Mouse (Mus musculus) forebrain, embryonic 10.5 days (tissue): ENCODE results near the gene Ppp1r13l. TPM values are rescaled to one million over a fixed set of nuclear protein-coding genes. Genes with fewer than 3 reads are reported as not detected.
A peak's percentile ranks its signal among the peaks of the same experiment; 100 is the strongest.

Experiments used
- microRNA counts: library from miRNA; unstranded; fragments of <30 nt; microRNA quantifications from one replicate; lab custom pipeline; 2017
- microRNA-seq: library from miRNA; unstranded; fragments of <30 nt; microRNA quantifications from one replicate; pipeline ENCODE4, GENCODE M21; 2017
- polyA plus RNA-seq: library from polyadenylated mRNA; unstranded; fragments of >200 nt; fragmentation: Nextera tagmentation; extraction: Ambion mirVana; gene quantifications from 2 replicates; pipeline ENCODE4 v1.2.1, GENCODE M21; 2016

The Ppp1r13l gene
- polyA plus RNA-seq, 1 experiment from 2014 or later: 5.4 TPM

MicroRNAs encoded within 50 kb of the gene (microRNA counts, 519-probe panel; counts per million panel counts)
- 341 counts per million, percentile 65 among the panel's probes with 10 or more counts for microRNA mmu-miR-343 (lab: Ali Mortazavi, UCI)

Small RNA genes lying within 50 kb of the gene (microRNA-seq; reads per million reads assigned to microRNA genes)
- gene Mir343: not detected

Other genes with a start within 250 kb of the Ppp1r13l start
- gene Gm4969, start 241.4 kb upstream of the Ppp1r13l start, polyA plus RNA-seq: 0.81 and 1.1 TPM in 2 replicates
- gene Fbxo46, start 239.9 kb upstream of the Ppp1r13l start, polyA plus RNA-seq: 17.8 and 18.4 TPM in 2 replicates
- gene Qpctl, start 210.5 kb upstream of the Ppp1r13l start, polyA plus RNA-seq: 14.7 and 16.0 TPM in 2 replicates
- 183 and 193 TPM in 2 replicates for gene Snrpd2, start 210.0 kb upstream of the Ppp1r13l start, polyA plus RNA-seq
- gene Gipr, start 193.6 kb upstream of the Ppp1r13l start, polyA plus RNA-seq: 0.22 and 0.25 TPM in 2 replicates
- gene Eml2, start 183.3 kb upstream of the Ppp1r13l start, polyA plus RNA-seq: 5.3 and 6.4 TPM in 2 replicates
- 1.6 and 2.0 TPM in 2 replicates for gene Gpr4, start 147.2 kb upstream of the Ppp1r13l start, polyA plus RNA-seq
- gene Opa3, start 131.4 kb upstream of the Ppp1r13l start, polyA plus RNA-seq: 50.7 and 51.4 TPM in 2 replicates
- gene Vasp, start 87.9 kb upstream of the Ppp1r13l start, polyA plus RNA-seq: 47.4 and 56.9 TPM in 2 replicates
- gene Ppm1n, start 79.7 kb upstream of the Ppp1r13l start, polyA plus RNA-seq: 0.41 and 0.51 TPM in 2 replicates
- gene Rtn2, start 77.1 kb upstream of the Ppp1r13l start, polyA plus RNA-seq: 32.1 and 33.1 TPM in 2 replicates
- 0.10 TPM in 1 of 2 replicates, not detected in the other for gene Fosb, start 49.7 kb upstream of the Ppp1r13l start, polyA plus RNA-seq
- gene Ercc1, start 15.0 kb upstream of the Ppp1r13l start, polyA plus RNA-seq: 95.3 and 96.1 TPM in 2 replicates
- 30.9 and 32.2 TPM in 2 replicates for gene Cd3eap, start 266 bp upstream of the Ppp1r13l start, polyA plus RNA-seq
- gene Ercc2, start 22.3 kb downstream of the Ppp1r13l start, polyA plus RNA-seq: 26.9 and 28.7 TPM in 2 replicates
- gene Klc3, start 44.4 kb downstream of the Ppp1r13l start, polyA plus RNA-seq: 3.6 and 4.8 TPM in 2 replicates
- not detected in 2 replicates for gene Ckm, start 45.0 kb downstream of the Ppp1r13l start, polyA plus RNA-seq
- gene Mark4, start 99.1 kb downstream of the Ppp1r13l start, polyA plus RNA-seq: 5.7 and 6.5 TPM in 2 replicates
- gene Exoc3l2, start 103.6 kb downstream of the Ppp1r13l start, polyA plus RNA-seq: 0.82 and 0.99 TPM in 2 replicates
- 2.1 and 2.3 TPM in 2 replicates for gene Bloc1s3, start 148.6 kb downstream of the Ppp1r13l start, polyA plus RNA-seq
- gene Trappc6a, start 148.6 kb downstream of the Ppp1r13l start, polyA plus RNA-seq: 53.8 and 60.9 TPM in 2 replicates
- gene Nkpd1, start 158.1 kb downstream of the Ppp1r13l start, polyA plus RNA-seq: 0.06 and 0.12 TPM in 2 replicates
- 20.2 and 22.2 TPM in 2 replicates for gene Ppp1r37, start 203.3 kb downstream of the Ppp1r13l start, polyA plus RNA-seq
- gene Zfp296, start 217.5 kb downstream of the Ppp1r13l start, polyA plus RNA-seq: 0.30 and 0.47 TPM in 2 replicates
- gene Gemin7, start 217.8 kb downstream of the Ppp1r13l start, polyA plus RNA-seq: 180 and 186 TPM in 2 replicates
- 53.6 and 54.0 TPM in 2 replicates for gene Clasrp, start 244.7 kb downstream of the Ppp1r13l start, polyA plus RNA-seq